Mouse (Mus musculus) ovary, postnatal 10 days (tissue): ENCODE measurements around the gene Atp2a1.
"Not testable (repeated sequence)": the region's sequence is repeated elsewhere in the genome, so short reads cannot be mapped to it uniquely, and the experiment has no call there.

ENCODE experiments used
- DNase-seq: peaks from one replicate; pipeline ENCODE4 v3.0.0; 2022; ENCODE audit warnings: low spot score

The Atp2a1 gene

DNA sequence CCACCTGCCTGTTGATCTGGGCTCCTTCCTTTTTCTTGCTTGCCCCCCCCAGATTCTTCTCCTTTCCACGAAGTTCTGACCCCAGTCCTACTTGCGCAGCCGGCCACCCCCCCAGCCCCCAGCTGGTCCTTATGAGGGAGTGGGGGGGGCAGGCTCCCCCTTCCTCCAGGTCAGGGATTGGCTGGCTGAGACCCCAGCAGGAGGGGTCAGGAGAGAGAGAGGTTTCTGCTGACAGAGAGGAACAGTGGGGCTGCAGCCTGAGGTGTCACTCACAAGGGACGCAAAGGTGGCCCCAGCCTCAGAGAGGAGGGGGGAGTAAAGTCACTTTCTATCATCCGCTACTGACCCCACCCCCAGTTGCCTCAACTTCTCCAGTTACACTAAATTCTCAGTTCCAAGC lies at the start of gene Atp2a1:
Gene Atp2a1 (minus strand): TSS at position 105 of the 400 bp plus-strand sequence.
- DNase-seq = no peak

DNA sequence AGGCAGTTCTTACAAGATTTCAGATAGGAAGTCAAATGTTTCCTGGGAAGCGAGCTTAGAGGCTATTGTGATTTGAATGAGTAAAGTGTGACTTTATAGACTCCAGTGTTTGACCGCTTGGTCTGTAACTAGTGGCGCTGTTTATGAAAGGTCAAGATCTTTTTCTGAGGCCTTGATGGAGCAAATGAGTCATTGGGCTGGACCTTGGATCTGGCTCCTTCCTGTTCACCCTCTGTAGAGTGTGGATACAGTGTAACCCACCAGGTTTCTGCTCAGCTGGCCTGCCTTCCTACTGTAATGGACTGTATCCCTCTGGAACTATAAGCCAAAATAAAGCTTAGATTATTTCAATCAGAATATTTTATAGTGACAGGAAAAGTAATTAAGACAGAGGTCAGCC lies 48.4 kb upstream of the Atp2a1 start:
- DNase-seq = no peak

DNA sequence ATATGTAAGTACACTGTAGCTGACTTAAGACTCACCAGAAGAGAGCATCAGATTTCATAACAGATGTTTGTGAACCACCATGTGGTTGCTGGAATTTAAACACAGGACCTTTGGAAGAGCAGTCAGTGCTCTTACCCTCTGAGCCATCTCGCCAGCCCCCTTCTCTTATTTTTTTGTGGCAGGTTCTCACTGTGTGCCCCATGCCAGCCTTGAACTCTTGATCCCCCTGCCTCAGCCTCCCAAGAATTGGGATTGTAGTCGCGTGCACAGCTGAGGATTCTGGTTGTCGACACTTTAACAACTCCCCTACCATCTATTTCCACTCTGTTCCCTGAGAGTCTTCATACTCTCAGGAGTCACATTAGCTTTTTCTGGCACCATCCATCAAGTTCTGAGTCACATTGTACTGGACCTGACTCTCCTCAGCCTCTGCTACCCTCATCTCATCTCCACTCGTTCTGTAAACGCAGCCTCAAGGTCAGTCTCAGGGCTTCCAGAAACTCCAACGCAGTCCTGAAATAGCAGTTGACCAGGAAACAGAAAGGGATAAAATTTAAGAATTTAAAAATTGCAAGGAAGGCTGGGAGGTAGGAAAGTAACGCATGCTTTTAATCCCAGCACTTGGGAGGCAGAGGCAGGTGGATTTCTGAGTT lies 44.3 kb upstream of the Atp2a1 start:
- DNase-seq = no peak

DNA sequence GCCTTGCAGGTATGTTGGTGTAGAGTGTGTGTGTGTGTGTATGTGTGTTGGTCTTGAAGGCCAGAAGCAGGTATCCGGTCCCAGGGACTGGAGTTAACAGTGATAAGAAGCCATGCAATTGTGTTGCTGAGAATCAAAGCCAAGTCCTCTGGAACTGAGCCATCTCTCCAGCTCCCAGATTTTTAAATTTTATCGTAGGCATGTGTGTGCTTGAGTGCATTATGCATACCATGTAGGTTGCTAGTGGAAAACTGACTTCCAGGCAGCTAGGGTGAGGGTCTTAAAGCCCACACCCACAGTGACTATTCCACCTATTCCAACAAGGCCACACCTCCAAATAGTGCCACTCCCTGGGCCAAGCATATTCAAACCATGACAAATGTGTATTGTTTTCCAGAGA lies 42.0 kb upstream of the Atp2a1 start:
- no peak for DNase-seq

DNA sequence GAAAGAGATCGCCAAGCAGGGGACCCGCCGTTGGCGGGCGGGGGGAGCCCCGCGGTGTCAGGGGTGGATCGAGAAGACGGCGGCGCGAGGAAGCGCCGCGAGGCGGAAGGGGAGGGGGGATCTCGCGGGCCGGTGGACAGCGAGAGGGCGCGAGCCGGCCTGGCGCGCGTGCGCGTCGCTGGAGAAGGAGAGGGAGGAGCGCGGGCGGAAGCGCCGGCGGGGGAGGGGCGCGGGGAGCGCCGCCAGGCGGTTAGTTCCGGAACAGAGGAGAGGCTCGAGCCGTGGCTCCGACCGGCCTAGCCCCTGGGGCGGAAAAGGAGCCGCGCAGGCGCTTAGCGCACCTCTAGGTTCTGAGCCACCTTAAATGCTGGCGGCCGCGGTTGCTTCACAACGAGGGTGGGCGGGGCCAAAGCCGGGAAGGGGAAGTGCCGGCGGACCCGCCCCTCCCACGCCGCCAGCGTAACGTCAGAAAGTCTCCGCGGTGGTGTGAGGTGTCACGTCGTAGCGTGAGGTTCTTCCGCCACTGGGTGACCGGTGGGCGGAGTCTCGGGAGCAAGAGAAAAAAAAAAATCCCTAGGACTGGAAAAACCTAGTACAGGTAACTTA lies 40.5 kb upstream of the Atp2a1 start, which contains the start of gene Atxn2l:
Gene Atxn2l (minus strand): TSS at position 165 of the 606 bp plus-strand sequence.
- DNase-seq = peak; percentile 95

DNA sequence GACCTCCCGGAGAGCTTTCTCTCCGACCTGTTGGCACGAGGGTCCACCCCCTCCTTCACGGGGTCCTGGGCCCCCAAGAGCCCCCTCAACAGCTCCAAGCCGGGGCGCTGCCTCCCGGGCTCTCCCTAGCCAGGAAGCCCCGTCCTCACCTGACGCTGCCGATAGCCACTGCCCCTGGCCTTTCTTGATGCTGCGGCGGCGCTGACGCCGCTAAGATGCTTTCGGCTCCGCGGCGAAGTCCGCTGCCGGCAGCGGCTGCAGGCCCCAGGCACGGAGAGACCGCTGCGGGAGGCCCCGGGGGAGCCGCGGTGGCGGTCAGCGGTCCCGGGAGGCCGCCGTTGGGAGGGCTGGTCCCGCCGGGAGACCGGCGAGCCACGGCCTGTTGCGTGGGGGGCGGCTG lies 39.8 kb upstream of the Atp2a1 start:
- peak; percentile 49 for DNase-seq

DNA sequence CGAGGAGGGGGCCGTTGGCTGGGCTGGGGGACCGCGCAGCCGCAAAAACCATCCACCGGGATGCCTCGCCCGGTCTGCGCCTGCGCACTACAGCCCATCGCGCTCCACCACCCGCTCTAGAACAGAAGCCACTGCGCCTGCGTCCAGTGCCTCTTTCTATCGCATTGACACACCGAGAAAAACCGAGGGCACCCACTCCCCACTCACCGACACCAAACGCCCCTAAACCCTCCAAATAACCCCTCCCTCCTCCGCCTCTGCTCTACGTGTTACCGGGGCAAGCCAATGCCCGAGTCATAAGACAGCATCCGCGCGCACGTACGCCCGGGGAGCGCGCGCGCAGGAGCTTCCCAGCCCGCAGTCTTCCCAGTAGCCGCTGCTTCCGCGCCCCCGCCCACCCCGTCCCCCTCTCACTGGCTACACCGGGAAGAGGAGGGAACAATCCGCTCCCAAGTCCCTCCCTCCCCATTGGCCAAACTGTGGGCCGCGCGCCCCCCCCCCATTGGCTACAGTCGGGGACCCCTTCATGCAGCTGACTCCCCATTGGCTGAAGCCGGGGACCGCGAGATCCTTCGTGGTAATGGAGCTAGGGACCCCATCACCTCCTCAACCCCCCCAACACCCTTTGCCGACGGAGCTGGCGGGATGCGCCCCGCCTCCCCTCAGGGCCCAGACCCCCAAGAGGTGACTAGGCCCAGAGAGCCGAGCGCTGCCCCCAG lies 39.3 kb upstream of the Atp2a1 start:
- peak; percentile 88 for DNase-seq

DNA sequence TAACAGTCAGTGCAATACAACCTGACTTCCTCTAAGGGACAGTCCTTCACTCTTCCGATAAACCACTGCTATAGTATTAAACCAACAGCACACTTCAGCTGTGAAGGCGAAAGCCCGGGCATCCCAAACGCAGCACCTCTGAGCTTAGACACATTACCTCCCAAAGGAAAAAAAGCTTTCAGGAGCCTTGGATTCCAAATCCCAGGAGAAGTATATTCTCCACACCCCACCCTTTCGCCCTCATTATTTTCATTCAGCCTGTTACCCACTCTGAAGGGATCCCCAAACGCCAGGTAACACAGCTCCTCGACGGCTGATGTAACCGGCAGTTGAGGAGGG lies 38.7 kb upstream of the Atp2a1 start:
- no peak for DNase-seq

DNA sequence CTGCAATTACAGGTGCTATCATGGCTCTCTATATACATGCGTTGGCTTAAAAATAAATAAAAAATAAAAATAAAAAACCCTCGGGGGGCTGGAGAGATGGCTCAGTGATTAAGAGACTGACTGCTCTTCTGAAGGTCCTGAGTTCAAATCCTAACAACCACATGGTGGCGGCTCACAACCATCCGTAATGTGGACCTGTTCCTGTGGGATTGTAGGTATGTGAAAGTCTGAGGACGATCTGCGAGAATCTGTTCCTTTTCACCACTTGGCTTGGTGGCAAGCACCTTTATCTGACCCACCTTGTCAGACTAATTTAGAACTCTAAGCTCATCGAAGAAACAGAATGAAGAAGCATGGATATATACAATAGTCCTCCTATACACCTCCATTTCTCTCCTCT lies 36.5 kb upstream of the Atp2a1 start:
- no peak for DNase-seq

DNA sequence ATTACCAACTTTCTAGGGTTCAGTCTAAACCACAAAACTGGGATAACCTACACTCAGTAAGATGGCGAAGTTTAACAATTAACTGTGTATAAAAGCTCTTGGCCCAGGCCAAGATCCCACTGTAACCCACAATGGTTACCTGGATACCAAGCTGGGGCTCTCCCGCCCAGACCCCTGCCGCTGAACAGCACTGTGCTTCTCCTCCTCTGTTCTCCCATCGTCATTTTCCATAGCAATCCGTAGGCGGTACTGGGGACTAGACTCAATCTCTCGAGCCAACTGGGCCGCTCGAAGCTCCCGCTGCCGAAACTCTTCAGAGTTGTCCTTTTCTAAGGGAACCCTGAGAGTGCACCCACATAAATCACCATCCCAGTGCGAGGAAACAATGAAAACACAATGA lies 35.1 kb upstream of the Atp2a1 start:
- DNase-seq = no peak

DNA sequence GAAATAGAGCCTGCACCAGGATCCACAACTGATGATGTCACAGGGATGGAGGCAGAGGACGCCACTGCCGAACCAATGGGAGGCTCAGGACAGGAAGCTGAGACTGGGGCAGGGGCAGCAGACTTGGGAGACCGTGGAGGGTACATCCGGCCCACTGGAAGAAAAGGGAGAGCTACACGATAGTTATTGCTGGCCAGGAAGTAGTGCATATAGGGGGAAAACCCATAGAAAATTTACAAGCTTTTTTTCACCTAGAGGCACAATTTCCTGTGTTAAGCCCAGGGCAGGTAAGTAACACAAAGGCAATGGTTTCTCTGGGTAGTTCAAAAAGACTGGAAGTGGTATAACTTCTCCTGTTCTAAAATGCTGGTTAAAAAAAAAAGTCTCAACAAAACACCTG lies 33.6 kb upstream of the Atp2a1 start:
- DNase-seq = no peak

DNA sequence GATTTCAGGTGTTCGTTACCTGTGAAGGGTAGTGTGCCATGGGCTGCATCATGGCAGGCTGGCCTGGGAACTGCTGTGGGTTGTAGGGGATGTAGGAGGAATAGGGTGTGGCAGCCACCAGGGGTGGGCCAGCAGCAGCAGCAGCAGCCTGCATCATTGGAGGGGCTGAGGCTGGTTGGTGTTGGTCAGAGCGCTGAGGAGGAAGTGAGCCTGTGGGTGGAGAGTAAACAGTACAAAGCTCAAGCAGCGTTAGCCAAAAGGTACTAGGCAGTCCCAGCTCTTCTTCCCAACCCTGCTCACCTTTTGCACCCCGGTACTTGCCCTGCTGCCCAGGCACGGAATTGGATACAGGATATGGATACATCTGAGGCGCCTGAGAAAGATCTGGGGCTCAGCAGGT lies 31.2 kb upstream of the Atp2a1 start:
- no peak for DNase-seq

DNA sequence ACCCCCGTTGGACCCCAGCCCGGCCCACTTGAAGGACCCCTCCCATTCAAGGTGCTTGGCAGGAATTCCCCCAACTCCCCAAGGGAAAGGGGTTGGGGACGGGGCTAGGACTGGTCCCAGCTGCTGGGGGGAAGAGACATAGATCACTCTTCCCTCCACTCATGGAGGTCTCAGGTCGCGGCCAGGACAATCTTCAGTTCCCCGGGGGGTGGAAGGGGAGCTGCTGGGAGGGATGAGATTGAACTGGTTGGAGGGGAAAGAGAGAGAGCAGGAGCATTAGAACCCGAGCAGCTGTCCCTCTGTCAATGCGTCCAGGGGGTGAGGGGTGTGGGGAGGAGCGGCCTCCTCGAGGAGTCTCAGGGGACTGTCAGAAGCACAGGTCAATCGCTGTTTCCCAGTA lies 29.1 kb upstream of the Atp2a1 start:
- no peak for DNase-seq

DNA sequence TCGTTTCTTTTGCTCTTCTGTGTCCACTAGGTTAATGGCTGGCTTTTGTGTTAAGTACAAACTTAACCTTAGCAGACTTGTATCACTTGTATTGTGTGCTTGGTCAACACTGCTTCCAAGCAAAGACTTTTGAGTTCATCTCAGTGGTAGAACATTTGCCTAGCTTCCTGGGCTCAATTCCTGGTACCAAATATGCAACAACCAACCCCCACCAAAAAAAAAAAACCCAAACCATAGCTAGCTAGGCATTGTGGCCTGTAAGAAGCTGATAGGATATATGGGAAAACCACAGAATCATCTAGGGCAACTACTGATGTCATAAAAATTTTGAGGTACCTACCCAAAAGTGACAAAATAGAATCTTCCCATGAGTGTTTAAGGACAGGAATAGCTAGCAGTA lies 28.1 kb upstream of the Atp2a1 start:
- DNase-seq = no peak

DNA sequence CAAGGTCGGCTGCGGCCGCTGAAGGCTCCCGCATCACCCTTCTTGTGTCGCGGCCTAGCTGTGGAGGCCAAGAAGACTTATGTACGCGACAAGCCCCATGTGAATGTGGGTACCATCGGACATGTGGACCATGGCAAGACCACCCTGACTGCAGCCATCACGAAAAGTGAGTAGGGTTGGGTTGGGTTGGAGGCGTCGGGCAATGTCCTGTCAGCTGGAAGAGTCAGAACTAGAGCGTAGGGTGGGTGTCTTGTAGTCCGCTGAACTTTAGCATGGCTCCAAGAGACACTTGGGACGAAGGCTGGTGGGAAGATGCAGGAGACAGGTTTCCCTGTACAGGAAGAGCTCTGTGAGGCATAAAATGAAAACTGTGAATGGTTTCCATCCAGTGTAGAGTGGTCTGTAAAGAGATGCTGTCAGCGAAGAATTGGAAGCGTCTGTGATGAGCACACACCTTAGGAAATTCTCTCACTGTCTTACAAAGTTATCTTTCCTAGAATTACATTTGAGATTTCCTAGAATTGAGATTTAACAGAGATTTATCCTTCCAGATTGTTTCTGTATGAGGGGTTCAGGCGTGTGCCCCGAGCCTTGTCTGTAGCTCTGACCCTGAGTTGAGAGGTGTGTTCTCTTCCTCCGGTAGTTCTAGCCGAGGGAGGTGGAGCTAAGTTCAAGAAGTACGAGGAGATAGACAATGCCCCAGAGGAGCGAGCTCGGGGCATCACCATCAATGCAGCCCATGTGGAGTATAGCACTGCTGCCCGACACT lies 24.9 kb upstream of the Atp2a1 start:
- DNase-seq = not testable (repeated sequence)

DNA sequence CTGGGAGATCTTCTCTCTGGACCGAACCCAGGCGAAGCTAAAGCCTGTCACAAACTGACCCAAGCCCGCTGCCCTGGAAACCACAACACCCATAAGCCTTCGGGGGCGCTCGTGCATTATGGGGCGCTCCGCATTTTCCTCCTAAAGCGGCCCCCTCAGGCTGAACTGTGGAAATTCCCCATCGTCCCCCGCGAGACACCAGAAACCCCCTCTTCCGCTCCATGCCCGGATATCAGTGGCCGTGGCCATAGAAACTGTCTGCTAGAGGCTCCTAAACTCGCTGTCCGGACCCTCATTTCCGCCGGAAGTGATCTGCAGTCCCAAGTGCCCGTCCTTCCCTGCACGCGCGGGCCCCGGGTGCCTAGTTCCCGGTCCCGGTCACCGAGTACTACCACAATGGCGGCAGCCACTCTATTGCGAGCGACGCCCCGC lies 24.2 kb upstream of the Atp2a1 start, which contains the start of gene Tufm:
Gene Tufm (plus strand): TSS at position 310 of the 432 bp plus-strand sequence.
- peak; percentile 80 for DNase-seq

DNA sequence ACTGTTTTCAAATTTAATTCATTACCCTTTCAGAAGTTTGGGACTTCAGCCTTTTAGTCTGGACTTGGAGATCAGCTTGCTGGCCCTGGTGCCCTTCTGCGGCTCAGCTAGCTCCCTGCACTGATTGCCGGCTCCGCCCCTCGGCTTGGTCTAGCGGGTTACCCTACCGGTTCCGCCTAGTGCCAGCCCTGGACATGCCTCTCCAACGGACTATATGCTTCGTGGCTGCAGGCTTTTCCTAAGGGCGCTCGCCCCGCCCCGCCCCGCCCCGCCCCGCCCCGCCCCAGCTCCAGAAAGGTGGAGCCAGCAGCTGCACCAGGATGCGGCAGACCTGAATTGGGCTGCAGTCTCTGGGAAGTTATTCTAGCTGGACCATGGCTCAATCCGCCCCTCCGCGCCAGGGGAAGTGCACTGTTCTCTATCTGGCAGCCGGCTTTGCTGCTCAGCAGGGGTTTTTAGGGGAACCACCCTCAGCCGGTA lies 19.5 kb upstream of the Atp2a1 start:
- DNase-seq = no peak

DNA sequence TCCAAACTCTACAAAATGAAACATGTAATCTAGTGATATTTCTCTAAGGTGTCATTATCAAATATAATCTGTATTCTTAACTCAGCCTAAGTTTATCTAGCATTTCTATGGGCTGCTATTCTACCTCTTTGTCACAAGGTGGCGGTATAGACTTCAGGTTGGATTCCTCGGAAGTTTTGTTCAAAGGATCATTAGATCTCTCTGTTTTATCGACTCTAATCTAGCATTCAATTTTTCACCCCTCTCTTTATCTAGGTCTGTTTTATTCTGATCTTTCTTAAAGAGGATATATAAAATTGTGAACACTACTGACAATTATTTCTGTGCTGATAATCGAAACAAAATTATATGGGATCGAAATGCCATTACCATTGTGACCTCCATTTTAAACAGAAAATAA lies 18.8 kb upstream of the Atp2a1 start:
- no peak for DNase-seq

DNA sequence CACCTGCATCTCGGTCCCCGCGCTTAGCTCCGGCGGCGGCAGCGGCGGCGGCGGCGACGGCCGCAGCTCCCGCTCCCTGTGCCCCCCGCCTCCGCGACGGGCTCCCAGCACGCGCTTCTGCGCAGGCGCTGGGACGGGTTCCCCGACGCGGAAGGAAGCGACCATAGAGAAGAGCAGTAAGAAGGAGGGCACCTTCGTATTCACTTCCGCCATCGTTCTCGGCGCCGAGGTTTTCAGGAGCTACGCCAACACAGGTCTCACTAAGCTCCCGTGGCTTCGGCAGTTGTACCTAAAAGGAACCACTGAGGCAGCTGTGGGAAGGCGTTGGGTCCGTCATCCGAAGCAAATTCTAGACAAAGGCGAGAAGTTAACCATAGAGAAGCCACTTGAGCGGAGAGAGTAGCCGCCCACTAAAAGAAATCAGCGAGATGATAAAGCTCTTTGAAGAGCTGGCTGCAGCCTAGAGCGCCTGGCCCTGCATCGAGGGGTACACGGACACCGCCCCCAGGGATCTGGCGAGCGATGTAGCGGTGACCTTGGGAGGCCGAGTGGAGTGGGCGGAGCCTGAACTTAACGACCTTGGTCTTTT lies 12.2 kb upstream of the Atp2a1 start, which contains the start of gene Sh2b1:
Gene Sh2b1 (minus strand): TSS at position 432 of the 589 bp plus-strand sequence.
- DNase-seq = peak; percentile 71

DNA sequence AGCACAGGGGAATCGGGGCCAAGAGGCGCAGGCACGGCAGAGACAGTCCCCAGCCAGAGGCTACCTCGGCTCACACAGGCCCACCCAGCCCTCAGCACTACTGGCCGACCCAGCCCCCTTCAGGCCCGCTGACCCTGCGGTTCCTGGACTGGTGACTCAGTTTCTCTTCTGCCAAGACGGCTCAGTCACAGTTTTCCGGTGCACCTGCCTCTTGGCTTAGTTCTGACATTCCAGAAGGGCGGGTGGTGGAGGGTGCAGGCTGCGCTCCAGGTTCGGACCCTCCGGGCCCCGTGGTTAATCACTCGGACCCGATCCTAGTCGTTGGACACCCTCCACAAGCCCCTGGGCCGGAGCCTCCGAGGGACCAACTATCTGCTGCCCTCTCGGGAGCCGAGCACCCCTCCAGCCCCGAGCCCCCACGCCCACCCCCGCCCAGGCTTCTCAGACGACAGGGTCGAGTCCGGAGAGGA lies 11.6 kb upstream of the Atp2a1 start:
- no peak for DNase-seq

DNA sequence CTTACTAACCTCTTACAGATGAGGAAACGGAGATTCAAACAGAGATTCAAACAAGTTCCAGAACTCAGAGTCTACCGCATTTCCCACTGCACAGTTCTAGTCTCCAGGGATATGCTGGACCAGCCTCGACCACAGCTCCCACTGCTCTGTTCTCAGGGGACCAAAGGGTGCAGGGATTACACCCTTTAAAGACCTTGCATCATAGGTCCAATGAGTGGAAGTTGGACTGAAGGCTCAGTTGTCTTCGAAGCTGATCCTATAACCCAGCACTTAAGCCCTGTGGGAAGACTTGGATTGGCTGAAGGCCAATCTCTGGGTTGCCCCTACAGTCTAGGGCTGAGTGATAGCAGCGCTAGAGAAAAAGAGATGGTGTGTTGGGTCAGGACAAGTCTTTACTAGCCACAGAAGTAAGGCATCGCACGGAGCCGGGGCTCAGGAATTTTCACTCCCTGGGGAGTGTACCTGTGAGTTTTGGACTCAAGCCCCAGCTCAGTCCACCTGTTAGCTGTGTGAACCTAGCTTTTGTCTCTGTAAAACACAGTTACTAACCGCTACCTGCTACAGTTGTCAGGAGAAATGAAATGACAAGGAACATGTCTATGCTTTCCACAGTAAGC lies 10.7 kb upstream of the Atp2a1 start:
- DNase-seq = no peak
